Mouse (Mus musculus) layer of hippocampus, adult 2 months (tissue): Measurements from ENCODE around the gene Ndufa4l2. TPM values are rescaled to one million over a fixed set of nuclear protein-coding genes. Genes with fewer than 3 reads are reported as not detected.

Experiments
- DNase-seq, 2 experiments: peaks; one replicate each; pipeline ENCODE4 v3.0.0; 2022; ENCODE audit warnings: low spot score in 2 of 2
- H3K27ac ChIP-seq: fragments of 200-600 bp; 2 replicates; pipeline ENCODE4 v1.8.1; 2022
- H3K4me3 ChIP-seq: fragments of 200-600 bp; 2 replicates; pipeline ENCODE4 v1.8.1; 2022; ENCODE audit warnings: mild to moderate bottlenecking
- CTCF ChIP-seq: fragments of 200-600 bp; conservative IDR thresholded peaks from 2 replicates; pipeline ENCODE4 v1.8.1; 2022; ENCODE audit warnings: antibody characterized with exemption, mild to moderate bottlenecking, moderate library complexity
- total RNA-seq, 2 experiments: library from RNA; stranded (reverse); gene quantifications; 2 replicates each; pipeline ENCODE4 v1.2.3; 2021

Ndufa4l2 gene
- total RNA-seq, 2 experiments from 2014 or later = 3.5 to 3.7 TPM

DNA sequence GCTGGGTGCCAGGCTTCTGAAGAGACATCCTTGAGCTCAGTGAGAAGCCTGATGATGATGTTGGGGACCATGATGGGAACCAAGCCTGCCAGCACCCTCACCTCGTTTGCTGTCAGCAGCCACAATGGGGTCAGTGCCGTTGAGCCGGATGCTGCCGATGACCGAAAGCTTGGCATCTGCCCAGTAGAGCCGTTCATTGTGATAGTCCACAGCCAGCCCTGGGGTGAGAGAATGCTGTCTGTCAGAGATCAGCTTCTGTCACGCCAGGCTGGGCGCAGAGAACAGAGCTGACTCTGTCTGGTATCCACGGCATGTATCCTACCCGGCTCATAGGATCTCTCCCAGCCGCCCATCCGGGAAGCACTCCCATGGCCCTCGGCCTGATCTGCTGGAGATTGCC is 27.3 kb downstream of the Ndufa4l2 start:
- TF ChIP-seq CTCF = no peak
- peak; percentile 34 to 41 for DNase-seq
- peak overlapping the region; percentile 53; the same call in 1 of the 2 replicates for H3K27ac ChIP-seq
- H3K4me3 ChIP-seq = no peak overlapping the region

DNA sequence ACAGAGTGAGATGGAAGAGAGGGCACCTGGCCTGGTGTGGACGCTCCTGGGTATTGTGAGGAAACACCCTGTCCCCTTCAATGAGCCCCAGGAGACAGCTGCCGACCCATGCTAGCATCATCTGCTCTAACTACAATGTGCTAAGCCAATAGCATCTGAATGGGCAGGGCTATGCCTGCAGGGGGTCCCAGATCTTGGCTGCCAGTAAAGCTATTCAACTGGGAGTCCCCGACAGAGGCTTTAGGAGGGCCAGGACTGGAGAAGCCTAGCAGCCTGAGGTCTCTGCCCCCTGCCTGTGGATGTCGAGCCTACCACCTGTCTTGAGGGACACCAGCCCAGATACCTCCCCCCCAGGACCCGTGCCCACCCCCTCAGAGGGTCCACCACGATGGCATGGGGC is 28.0 kb downstream of the Ndufa4l2 start:
- DNase-seq = no peak
- Histone ChIP-seq H3K4me3 (no peak overlapping the region), H3K27ac (peak overlapping the region; percentile 53; the same call in 1 of the 2 replicates)
- no peak for TF ChIP-seq CTCF

- no peak overlapping the region for H3K27ac ChIP-seq
- TF ChIP-seq CTCF = no peak
- no peak for DNase-seq
Measured at GRCm38 (mm10) chr10:127543916-127544315, 29.1 kb downstream of the Ndufa4l2 start.

GRCm38 (mm10) chr10:127544375-127544774 is 29.6 kb downstream of the Ndufa4l2 start:
- H3K4me3 ChIP-seq = no peak overlapping the region
- no peak for TF ChIP-seq CTCF
- no peak overlapping the region for H3K27ac ChIP-seq
- DNase-seq = no peak

More at GRCm38 (mm10) chr10:127543916-127544315, 29.1 kb downstream of the Ndufa4l2 start:
- H3K4me3 ChIP-seq = no peak overlapping the region

- Histone ChIP-seq H3K4me3 (no peak overlapping the region), H3K27ac (no peak overlapping the region)
- no peak for DNase-seq
- TF ChIP-seq CTCF = peak; percentile 70
Measured at GRCm38 (mm10) chr10:127546505-127546904, 31.7 kb downstream of the Ndufa4l2 start.

GRCm38 (mm10) chr10:127548236-127548635 is 33.5 kb downstream of the Ndufa4l2 start:
- TF ChIP-seq CTCF = no peak
- no peak overlapping the region for H3K4me3 ChIP-seq
- DNase-seq = no peak
- H3K27ac ChIP-seq = no peak overlapping the region

DNA sequence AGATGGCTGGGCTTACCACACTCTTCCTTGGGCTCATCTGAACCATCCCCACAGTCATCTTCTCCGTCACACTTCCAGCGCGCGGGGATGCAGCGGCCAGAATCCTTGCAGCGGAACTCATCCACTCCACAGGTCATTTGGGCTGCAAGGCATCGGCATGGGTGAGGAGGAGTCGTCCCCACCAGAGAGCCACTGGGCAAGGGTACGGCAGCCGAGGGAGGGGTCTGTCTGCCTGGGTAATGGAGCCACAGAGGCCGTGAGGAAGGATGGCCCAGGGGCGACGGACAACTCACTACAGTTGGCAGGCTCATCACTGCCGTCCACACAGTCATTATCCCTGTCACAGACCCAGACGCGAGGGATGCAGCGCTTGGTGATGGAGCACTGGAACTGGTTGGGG is 35.1 kb downstream of the Ndufa4l2 start:
- TF ChIP-seq CTCF = no peak
- Histone ChIP-seq H3K27ac (no peak overlapping the region), H3K4me3 (no peak overlapping the region)
- no peak for DNase-seq

DNA sequence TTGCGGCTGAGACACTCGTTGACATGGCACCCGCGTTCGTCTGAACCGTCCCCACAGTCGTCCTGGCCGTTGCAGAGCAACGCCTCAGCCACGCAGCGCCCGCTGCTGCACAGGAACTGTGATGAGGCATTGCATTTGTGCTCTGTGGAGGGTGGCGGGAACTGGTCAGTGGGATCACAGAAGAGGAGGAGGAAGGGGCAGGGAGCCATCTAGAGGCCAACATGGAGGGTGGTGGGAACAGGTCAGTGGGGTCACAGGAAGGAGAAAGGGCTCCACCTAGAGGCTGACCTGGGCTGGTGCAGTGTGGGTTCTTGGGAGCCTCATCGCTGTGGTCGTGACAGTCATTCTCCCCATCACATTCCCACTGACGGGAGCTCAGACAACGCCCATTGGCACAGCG is 40.9 kb downstream of the Ndufa4l2 start:
- no peak for DNase-seq
- peak; percentile 77 for TF ChIP-seq CTCF

DNA sequence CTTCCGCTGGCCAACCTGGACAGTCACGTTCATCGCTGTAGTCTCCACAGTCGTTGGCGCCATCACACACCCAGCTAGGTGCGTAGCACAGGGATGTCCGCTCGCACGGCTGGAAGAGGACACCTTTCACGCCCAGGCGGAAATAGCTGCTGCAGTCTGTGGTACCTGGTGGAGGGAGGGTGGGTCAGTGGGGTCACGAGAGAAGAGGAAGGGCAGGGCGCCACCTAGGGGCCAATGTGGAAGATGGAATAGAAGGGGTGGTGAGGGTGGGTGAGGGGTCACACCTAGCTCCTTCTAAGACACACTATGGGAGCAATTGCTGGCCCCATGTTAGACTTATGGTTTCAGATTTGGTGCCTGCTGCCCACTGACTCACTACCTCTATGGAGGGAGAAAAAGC is 42.6 kb downstream of the Ndufa4l2 start:
- peak; percentile 55 for TF ChIP-seq CTCF
- H3K4me3 ChIP-seq = no peak overlapping the region
- H3K27ac ChIP-seq = no peak overlapping the region
- no peak for DNase-seq

More for the DNA sequence above, 40.9 kb downstream of the Ndufa4l2 start:
- no peak overlapping the region for H3K27ac ChIP-seq
- no peak overlapping the region for H3K4me3 ChIP-seq

GRCm38 (mm10) chr10:127561145-127561544 is 46.4 kb downstream of the Ndufa4l2 start:
- TF ChIP-seq CTCF = peak; percentile 70
- no peak overlapping the region for H3K4me3 ChIP-seq
- no peak overlapping the region for H3K27ac ChIP-seq
- DNase-seq = no peak

DNA sequence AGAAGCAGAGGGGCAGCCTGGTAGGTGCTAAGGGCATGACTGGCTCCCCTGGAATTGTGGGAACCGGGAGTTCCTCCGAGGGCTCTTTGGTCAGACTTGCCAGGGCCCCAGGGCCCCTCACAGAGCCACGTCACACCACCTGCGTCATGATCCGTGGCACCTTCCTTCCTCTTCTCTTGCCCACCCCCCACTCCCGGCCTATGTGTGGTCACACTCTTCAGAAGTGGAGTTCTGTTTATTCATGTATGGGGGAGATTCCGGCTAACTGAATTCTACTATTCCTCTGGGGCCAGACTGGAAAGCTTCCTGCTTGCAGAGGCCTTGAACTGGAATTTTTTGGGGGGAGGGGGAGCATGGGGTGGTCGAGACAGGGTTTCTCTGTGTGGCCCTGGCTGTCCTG is 49.1 kb downstream of the Ndufa4l2 start:
- H3K4me3 ChIP-seq = no peak overlapping the region
- DNase-seq = no peak
- no peak overlapping the region for H3K27ac ChIP-seq
- no peak for TF ChIP-seq CTCF

DNA sequence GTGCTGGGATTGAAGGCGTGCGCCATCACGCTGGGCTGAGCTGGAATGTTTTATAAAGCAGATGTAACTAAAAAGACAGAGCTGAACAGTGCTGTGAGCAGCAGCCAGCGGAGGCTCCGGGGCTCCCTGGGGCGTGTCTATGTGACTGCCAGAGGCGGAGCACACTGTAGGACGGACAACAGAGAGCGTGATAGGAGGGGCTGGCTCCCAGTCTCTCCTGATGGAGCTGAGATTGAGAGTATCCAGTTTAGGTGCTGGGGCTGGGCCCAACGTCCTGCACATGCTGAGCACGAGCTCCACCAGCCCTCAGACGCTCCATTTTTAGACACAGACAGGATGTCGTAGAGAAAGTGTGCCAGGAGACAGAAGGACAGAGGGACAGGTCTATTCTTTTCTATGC is 49.5 kb downstream of the Ndufa4l2 start:
- Histone ChIP-seq H3K27ac (no peak overlapping the region), H3K4me3 (no peak overlapping the region)
- TF ChIP-seq CTCF = no peak
- DNase-seq = no peak

Other genes with a start within 250 kb of the Ndufa4l2 start
- gene Dctn2, start 248.6 kb upstream of the Ndufa4l2 start, total RNA-seq = 100 to 1,000 TPM; 259 to 272 TPM
- gene Mbd6, start 225.9 kb upstream of the Ndufa4l2 start, total RNA-seq = 10 to 100 TPM; 54.3 to 60.6 TPM
- 10 to 100 TPM; 55.6 to 60.0 TPM for gene Mars, start 203.2 kb upstream of the Ndufa4l2 start, total RNA-seq
- under 1 TPM; 0.56 to 0.79 TPM for gene Arhgap9, start 193.0 kb upstream of the Ndufa4l2 start, total RNA-seq
- gene Gli1, start 173.0 kb upstream of the Ndufa4l2 start, total RNA-seq = 1 to 10 TPM; 2.5 to 3.1 TPM
- gene Inhbe, start 160.6 kb upstream of the Ndufa4l2 start, total RNA-seq = not detected
- gene Inhbc, start 144.5 kb upstream of the Ndufa4l2 start, total RNA-seq = not detected
- 100 to 1,000 TPM; 153 to 170 TPM for gene R3hdm2, start 134.6 kb upstream of the Ndufa4l2 start, total RNA-seq
- 1 to 10 TPM; 2.4 to 8.1 TPM for gene Stac3, start 13.3 kb upstream of the Ndufa4l2 start, total RNA-seq
- gene Shmt2, start 7.5 kb downstream of the Ndufa4l2 start, total RNA-seq = 10 to 100 TPM; 25.4 to 27.6 TPM
- gene Nxph4, start 19.6 kb downstream of the Ndufa4l2 start, total RNA-seq = 1 to 10 TPM; 1.2 to 1.6 TPM
- 100 to 1,000 TPM; 288 to 310 TPM for gene Lrp1, start 106.2 kb downstream of the Ndufa4l2 start, total RNA-seq
- gene Stat6, start 128.0 kb downstream of the Ndufa4l2 start, total RNA-seq = 1 to 10 TPM; 6.4 to 6.7 TPM
- gene Nemp1, start 151.9 kb downstream of the Ndufa4l2 start, total RNA-seq = 1 to 10 TPM; 5.8 to 6.8 TPM
- gene Nab2, start 153.6 kb downstream of the Ndufa4l2 start, total RNA-seq = 10 to 100 TPM; 44.0 to 44.4 TPM
- 1 to 10 TPM in 1 of 2 experiments, under 1 TPM in 1; 0.59 to 1.1 TPM for gene Myo1a, start 190.2 kb downstream of the Ndufa4l2 start, total RNA-seq
- 1 to 10 TPM; 2.2 to 3.6 TPM for gene Tac2, start 209.5 kb downstream of the Ndufa4l2 start, total RNA-seq
- 10 to 100 TPM; 10.5 to 11.5 TPM for gene Zbtb39, start 224.6 kb downstream of the Ndufa4l2 start, total RNA-seq
- gene Gpr182, start 236.8 kb downstream of the Ndufa4l2 start, total RNA-seq = 1 to 10 TPM; 1.2 to 1.7 TPM
- under 1 TPM in 1 of 2 experiments, not detected in 1; 0.18 TPM for gene Rdh1, start 244.8 kb downstream of the Ndufa4l2 start, total RNA-seq
- gene Rdh16f1, start 244.8 kb downstream of the Ndufa4l2 start, total RNA-seq = under 1 TPM in 1 of 2 experiments, not detected in 1; 0.39 TPM